Mouse (Mus musculus) G1E (cell line): ENCODE measurements at regions not wholly inside any gene's neighbourhood (a gene's known extent, or its start where the extent isn't known, plus 50 kb on each side); places are given as distances from the start of the nearest gene placed in this dataset.
"Not testable (repeated sequence)": the region's sequence is repeated elsewhere in the genome, so short reads cannot be mapped to it uniquely, and the experiment has no call there.

Experiments
- ATAC-seq: 2 replicates; pipeline ENCODE4 v1.8.0; 2016; ENCODE audit warnings: mild to moderate bottlenecking; ENCODE audit not compliant: insufficient number of reproducible peaks, poor library complexity, low FRiP score, severe bottlenecking; ENCODE audit errors: extremely low read depth
- DNase-seq: peaks from one replicate; pipeline ENCODE4 v3.0.0; 2012; ENCODE audit warnings: low spot score
- H3K27me3 ChIP-seq: 2 replicates; pipeline ENCODE4 v1.6.1; 2012; ENCODE audit warnings: mild to moderate bottlenecking, low read length, inconsistent platforms; ENCODE audit not compliant: insufficient read depth
- H3K36me3 ChIP-seq: replicated peaks from 2 replicates; pipeline ENCODE3; 2012; ENCODE audit warnings: mild to moderate bottlenecking, inconsistent platforms
- H3K4me1 ChIP-seq: 2 replicates; pipeline ENCODE4 v1.6.1; 2012; ENCODE audit warnings: low read depth, low read length, inconsistent platforms, mixed read lengths; ENCODE audit not compliant: insufficient read depth
- H3K4me3 ChIP-seq: 2 replicates; pipeline ENCODE4 v1.5.1; 2012; ENCODE audit warnings: low read depth, mild to moderate bottlenecking, inconsistent platforms, low read length, moderate library complexity, mixed read lengths
- H3K9me3 ChIP-seq: replicated peaks from 2 replicates; pipeline ENCODE4 v1.6.1; 2012; ENCODE audit warnings: inconsistent platforms
- CTCF ChIP-seq: IDR thresholded peaks from 2 replicates; pipeline ENCODE4 v1.5.1; 2012; ENCODE audit warnings: low read depth, low read length, inconsistent platforms, mixed read lengths
- GATA1 ChIP-seq: IDR thresholded peaks from 2 replicates; pipeline ENCODE4 v1.6.1; 2012; ENCODE audit warnings: borderline replicate concordance, low read length, inconsistent platforms, mixed read lengths
- GATA2 ChIP-seq: IDR thresholded peaks from 2 replicates; pipeline ENCODE4 v1.6.1; 2012; ENCODE audit warnings: low read depth, low read length, inconsistent platforms, borderline replicate concordance
- POLR2AphosphoS5 ChIP-seq: IDR thresholded peaks from 2 replicates; pipeline ENCODE4 v1.6.1; 2012; ENCODE audit warnings: low read depth, low read length, inconsistent platforms; ENCODE audit not compliant: insufficient replicate concordance
- TAL1 ChIP-seq: conservative IDR thresholded peaks from 2 replicates; pipeline ENCODE4 v1.6.1; 2012; ENCODE audit warnings: low read depth, low read length, inconsistent platforms, mixed read lengths

DNA sequence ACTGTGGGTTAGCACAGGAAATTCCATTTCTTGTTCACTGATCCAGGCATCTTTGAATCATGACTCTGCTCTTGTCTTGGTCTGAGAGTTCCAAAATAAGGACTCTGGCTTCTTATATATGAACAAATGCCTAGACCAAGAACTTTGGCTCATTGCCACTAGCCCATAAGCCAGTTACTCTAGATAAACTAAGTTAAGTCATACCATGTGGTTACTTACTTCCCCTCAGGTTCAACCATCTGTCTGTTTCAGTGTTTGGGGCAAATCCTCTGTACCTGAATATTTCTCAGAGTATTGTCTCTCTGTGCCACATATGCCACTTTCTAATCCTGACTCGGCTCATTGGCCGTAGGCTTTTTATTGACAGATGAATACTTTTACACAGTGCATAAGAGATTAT, 454.7 kb upstream of the Tbl1xr1 start:
- TF ChIP-seq POLR2AphosphoS5 (no peak), GATA2 (no peak), GATA1 (no peak), CTCF (no peak), TAL1 (no peak)
- no peaks in the 10 kb centered on the region for H3K27me3 ChIP-seq
- H3K4me3 ChIP-seq = no peak overlapping the region
- H3K36me3 ChIP-seq = no peaks in the 10 kb centered on the region
- DNase-seq (no peak), ATAC-seq (no peak)
- no peaks in the 10 kb centered on the region for H3K4me1 ChIP-seq
- no peaks in the 10 kb centered on the region for H3K9me3 ChIP-seq

GRCm38 (mm10) chr3:21625039-21625438, 451.4 kb upstream of the Tbl1xr1 start:
- Histone ChIP-seq H3K36me3 (no peaks in the 10 kb centered on the region), H3K4me3 (no peak overlapping the region), H3K9me3 (no peaks in the 10 kb centered on the region), H3K27me3 (no peaks in the 10 kb centered on the region), H3K4me1 (no peaks in the 10 kb centered on the region)
- TF ChIP-seq GATA2 (no peak), POLR2AphosphoS5 (no peak), GATA1 (no peak), CTCF (no peak), TAL1 (no peak)
- DNase-seq = no peak
- no peak for ATAC-seq

DNA sequence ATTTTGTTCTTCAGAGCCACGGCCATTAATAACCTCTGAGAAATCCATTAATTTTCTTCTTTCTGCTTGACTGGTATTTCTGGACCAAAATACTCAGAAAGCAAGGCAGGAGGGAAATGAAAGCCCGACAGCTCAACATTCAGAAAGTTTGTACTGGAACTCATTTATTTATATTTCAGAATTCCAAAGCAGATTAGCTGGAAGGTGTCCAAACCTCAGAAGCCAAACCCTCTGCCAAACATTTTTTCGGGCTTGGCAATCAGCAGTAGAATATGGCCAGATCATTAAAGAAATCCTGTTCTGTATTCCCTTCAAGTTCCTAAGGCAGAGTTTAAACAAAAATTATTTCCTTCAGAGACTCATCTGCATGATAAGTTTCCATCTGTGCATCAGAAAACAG, 450.4 kb upstream of the Tbl1xr1 start:
- TF ChIP-seq TAL1 (no peak), GATA2 (no peak), POLR2AphosphoS5 (no peak), CTCF (no peak), GATA1 (no peak)
- no peak for DNase-seq

DNA sequence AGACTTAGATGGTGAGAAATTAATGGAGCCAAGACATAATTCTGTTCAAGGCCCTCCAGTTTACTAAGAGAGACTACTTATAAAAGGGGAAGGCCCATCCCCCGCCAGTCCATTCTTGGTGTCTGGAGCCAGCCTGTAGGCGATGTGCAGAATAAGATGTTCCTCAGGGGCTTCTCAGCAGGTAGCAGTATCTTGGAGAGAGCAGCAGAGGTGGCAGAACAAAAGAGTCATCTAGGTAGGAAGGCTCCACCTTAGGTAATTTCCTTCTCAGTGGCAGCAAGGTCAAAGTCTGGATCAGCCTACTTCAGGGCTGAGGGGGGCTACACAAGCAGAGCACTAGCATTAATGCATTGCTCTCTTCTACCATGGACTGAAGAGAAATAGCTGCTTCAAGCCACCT, 449.4 kb upstream of the Tbl1xr1 start:
- not testable (repeated sequence) for H3K9me3 ChIP-seq, H3K4me1 ChIP-seq, H3K36me3 ChIP-seq, H3K4me3 ChIP-seq, DNase-seq, H3K27me3 ChIP-seq, ATAC-seq

More for the DNA sequence above, 450.4 kb upstream of the Tbl1xr1 start:
- Histone ChIP-seq H3K9me3 (no peaks in the 10 kb centered on the region), H3K4me1 (no peaks in the 10 kb centered on the region), H3K4me3 (no peak overlapping the region), H3K27me3 (no peaks in the 10 kb centered on the region), H3K36me3 (no peaks in the 10 kb centered on the region)
- no peak for ATAC-seq

GRCm38 (mm10) chr3:21633600-21634221, 442.7 kb upstream of the Tbl1xr1 start:
- ATAC-seq = no peak
- H3K36me3 ChIP-seq = no peaks in the 10 kb centered on the region
- no peak overlapping the region for H3K4me3 ChIP-seq
- no peak for DNase-seq
- no peaks in the 10 kb centered on the region for H3K9me3 ChIP-seq
- H3K27me3 ChIP-seq = no peaks in the 10 kb centered on the region
- TF ChIP-seq CTCF (no peak), TAL1 (no peak)
- no peaks in the 10 kb centered on the region; the same call in 1 of the 2 replicates for H3K4me1 ChIP-seq

GRCm38 (mm10) chr3:21634675-21635204, 441.7 kb upstream of the Tbl1xr1 start:
- DNase-seq (no peak), ATAC-seq (no peak)
- H3K4me3 ChIP-seq = no peak overlapping the region
- H3K9me3 ChIP-seq = no peaks in the 10 kb centered on the region
- TF ChIP-seq GATA1 = no peak
- no peak for TF ChIP-seq GATA2
- no peak for TF ChIP-seq TAL1
- no peak for TF ChIP-seq POLR2AphosphoS5
- TF ChIP-seq CTCF = no peak
- no peaks in the 10 kb centered on the region; the same call in 1 of the 2 replicates for H3K4me1 ChIP-seq
- no peaks in the 10 kb centered on the region for H3K36me3 ChIP-seq
- no peaks in the 10 kb centered on the region for H3K27me3 ChIP-seq

- no peak for ATAC-seq
These were observed 437.6 kb upstream of the Tbl1xr1 start for GRCm38 (mm10) chr3:21638886-21639285.

More at GRCm38 (mm10) chr3:21638886-21639285, 437.6 kb upstream of the Tbl1xr1 start:
- Histone ChIP-seq H3K36me3 (no peaks in the 10 kb centered on the region), H3K4me3 (no peak overlapping the region), H3K4me1 (no peaks in the 10 kb centered on the region; the same call in 1 of the 2 replicates), H3K27me3 (no peaks in the 10 kb centered on the region), H3K9me3 (no peaks in the 10 kb centered on the region)
- no peak for TF ChIP-seq GATA2
- TF ChIP-seq TAL1 = no peak
- no peak for TF ChIP-seq POLR2AphosphoS5
- no peak for TF ChIP-seq CTCF
- TF ChIP-seq GATA1 = no peak
- no peak for DNase-seq
